Mouse (Mus musculus) v-Abl transformed pro-B cells (cell line): ENCODE results near the gene Gm20518.

Experiments
- in situ Hi-C, 2 experiments: fragments of 400-800 bp; cut with MboI; formaldehyde crosslinking; loops; one replicate each; pipeline ENCODE4 v1.15.1; 2025; ENCODE audit not compliant: unreplicated experiment in 2 of 2

Gene Gm20518

GRCm38 (mm10) chr16:17891567-17891959, at the start of gene Gm20518:
Gm20518 (minus strand) TSS chr16:17891671.
- in situ Hi-C loops, result loop anchor here in 1 of 2 experiments (5.0 kb wide), 1 partner anchor 34 kb away; no protein-coding TSS in a partner anchor

GRCm38 (mm10) chr16:17939255-17939751, 47.8 kb upstream of the Gm20518 start:
- in situ Hi-C loops, result loop anchor here in 1 of 2 experiments (10.0 kb wide), 1 partner anchor 45 kb away; the partner anchor contains the start of gene Vpreb2

- in situ Hi-C loops, result loop anchor here in 1 of 2 experiments (10.0 kb wide), 1 partner anchor 46 kb away; the partner anchor contains the start of gene Vpreb2
These were observed 47.4 kb upstream of the Gm20518 start for GRCm38 (mm10) chr16:17938821-17939220.

GRCm38 (mm10) chr16:17938187-17938586, 46.7 kb upstream of the Gm20518 start:
- in situ Hi-C loops, result loop anchor here in 1 of 2 experiments (10.0 kb wide), 1 partner anchor 47 kb away; the partner anchor contains the start of gene Vpreb2

- in situ Hi-C loops, result loop anchor here in 1 of 2 experiments (10.0 kb wide), 1 partner anchor 48 kb away; the partner anchor contains the start of gene Vpreb2
These were observed 45.3 kb upstream of the Gm20518 start for GRCm38 (mm10) chr16:17936776-17937175.

- in situ Hi-C loops, result loop anchor here (5.0 to 10.0 kb wide), 2 partner anchors 43 to 50 kb away; partner anchors contain the start of gene Vpreb2 (in 1 of the 2)
These were observed 43.0 kb upstream of the Gm20518 start for GRCm38 (mm10) chr16:17934445-17934910.

GRCm38 (mm10) chr16:17933594-17934444, 42.3 kb upstream of the Gm20518 start:
- in situ Hi-C loops, result loop anchor here (5.0 to 10.0 kb wide), 2 partner anchors 43 to 51 kb away; partner anchors contain the start of gene Vpreb2 (in 1 of the 2)

GRCm38 (mm10) chr16:17931906-17932460, 40.5 kb upstream of the Gm20518 start:
- in situ Hi-C loops, result loop anchor here (5.0 to 10.0 kb wide), 2 partner anchors 45 to 53 kb away; partner anchors contain the start of gene Vpreb2 (in 1 of the 2)

GRCm38 (mm10) chr16:17929631-17930030, 38.2 kb upstream of the Gm20518 start:
- in situ Hi-C loops, result loop anchor here (5.0 to 10.0 kb wide), 2 partner anchors 48 to 55 kb away; partner anchors contain the start of gene Vpreb2 (in 1 of the 2)

- in situ Hi-C loops, result no loop called here
These were observed 37.7 kb upstream of the Gm20518 start for GRCm38 (mm10) chr16:17929211-17929610.

GRCm38 (mm10) chr16:17928627-17929104, 37.2 kb upstream of the Gm20518 start:
- in situ Hi-C loops, result no loop called here

GRCm38 (mm10) chr16:17928087-17928580, 36.7 kb upstream of the Gm20518 start, which contains the start of gene Slc25a1:
Slc25a1 (minus strand) TSS chr16:17928219.
- in situ Hi-C loops, result no loop called here

- in situ Hi-C loops, result no loop called here
These were observed 36.0 kb upstream of the Gm20518 start for GRCm38 (mm10) chr16:17927351-17928082.

GRCm38 (mm10) chr16:17922163-17922538, 30.7 kb upstream of the Gm20518 start:
- in situ Hi-C loops, result no loop called here

- in situ Hi-C loops, result no loop called here
These were observed 30.1 kb upstream of the Gm20518 start for GRCm38 (mm10) chr16:17921325-17922162.

- in situ Hi-C loops, result no loop called here
These were observed 29.1 kb upstream of the Gm20518 start for GRCm38 (mm10) chr16:17920586-17920985.

- in situ Hi-C loops, result loop anchor here (5.0 kb wide), 2 partner anchors 73 to 123 kb away; no protein-coding TSS in a partner anchor
These were observed 23.1 kb upstream of the Gm20518 start, which contains the start of gene Gsc2 for GRCm38 (mm10) chr16:17914307-17915249. Gsc2 (minus strand) TSS chr16:17915059.
